Mouse (Mus musculus) cerebellum, postnatal 25 days (tissue): Measurements from ENCODE around the gene Camkv.
A peak's percentile ranks its signal among the peaks of the same experiment; 100 is the strongest.

Experiments used
- DNase-seq, 2 experiments: peaks; one replicate each; pipeline ENCODE4 v3.0.0; 2021; ENCODE audit warnings: mixed read lengths in 2 of 2

Gene Camkv

GRCm38 (mm10) chr9:107963700-107964099 lies 28.2 kb downstream of the Camkv start:
- DNase-seq = peak; percentile 87 to 94

- DNase-seq = no peak
Measured at GRCm38 (mm10) chr9:107964681-107965080, 29.2 kb downstream of the Camkv start.

- no peak for DNase-seq
Measured at GRCm38 (mm10) chr9:107966676-107967075, 31.2 kb downstream of the Camkv start.

GRCm38 (mm10) chr9:107967437-107967836 lies 32.0 kb downstream of the Camkv start:
- DNase-seq = no peak

GRCm38 (mm10) chr9:107968531-107968930 lies 33.1 kb downstream of the Camkv start:
- DNase-seq = no peak

- DNase-seq = no peak
Measured at GRCm38 (mm10) chr9:107970311-107970710, 34.8 kb downstream of the Camkv start.

- DNase-seq = no peak
Measured at GRCm38 (mm10) chr9:107971690-107972541, 36.4 kb downstream of the Camkv start.

GRCm38 (mm10) chr9:107974491-107975171 lies 39.2 kb downstream of the Camkv start:
- DNase-seq = no peak

GRCm38 (mm10) chr9:107975399-107976386 lies 40.2 kb downstream of the Camkv start, which contains the start of gene Uba7:
TSS of gene Uba7 (plus strand) at chr9:107975505.
- DNase-seq = no peak

- no peak for DNase-seq
Measured at GRCm38 (mm10) chr9:107978815-107979214, 43.3 kb downstream of the Camkv start.

GRCm38 (mm10) chr9:107981684-107982605 lies 46.5 kb downstream of the Camkv start:
- DNase-seq = no peak

GRCm38 (mm10) chr9:107982681-107983346 lies 47.3 kb downstream of the Camkv start, which contains the start of gene Gm20661:
TSS of gene Gm20661 (plus strand) at chr9:107983058.
- DNase-seq = peak in 1 of 2 experiments; percentile 18

GRCm38 (mm10) chr9:107983421-107983890 lies 48.0 kb downstream of the Camkv start:
- DNase-seq = peak in 1 of 2 experiments; percentile 21

- DNase-seq = no peak
Measured at GRCm38 (mm10) chr9:107984052-107984753, 48.7 kb downstream of the Camkv start.

- DNase-seq = no peak
Measured at GRCm38 (mm10) chr9:107984754-107985055, 49.2 kb downstream of the Camkv start.

GRCm38 (mm10) chr9:107985131-107986119 lies 50.0 kb downstream of the Camkv start, which contains the start of gene Inka1:
TSS of gene Inka1 (minus strand) at chr9:107985879.
- peak; percentile 68 to 77 for DNase-seq

- DNase-seq = peak; percentile 81 to 88
Measured at GRCm38 (mm10) chr9:107986376-107986775, 50.9 kb downstream of the Camkv start.

- no peak for DNase-seq
Measured at GRCm38 (mm10) chr9:107987950-107988349, 52.5 kb downstream of the Camkv start.

- DNase-seq = no peak
Measured at GRCm38 (mm10) chr9:107992197-107992596, 56.7 kb downstream of the Camkv start, which contains the start of gene Cdhr4. TSS of gene Cdhr4 (plus strand) at chr9:107992497.
